Mouse (Mus musculus): ENCODE measurements around the gene Tha1. TPM values are rescaled to one million over a fixed set of nuclear protein-coding genes. Genes with fewer than 3 reads are reported as not detected.
"Not testable (repeated sequence)": the region's sequence is repeated elsewhere in the genome, so short reads cannot be mapped to it uniquely, and the experiment has no call there.

Gene Tha1
- total and polyA plus RNA-seq, 2 experiments from 2014 or later, result 2.9 to 8.2 TPM

DNA sequence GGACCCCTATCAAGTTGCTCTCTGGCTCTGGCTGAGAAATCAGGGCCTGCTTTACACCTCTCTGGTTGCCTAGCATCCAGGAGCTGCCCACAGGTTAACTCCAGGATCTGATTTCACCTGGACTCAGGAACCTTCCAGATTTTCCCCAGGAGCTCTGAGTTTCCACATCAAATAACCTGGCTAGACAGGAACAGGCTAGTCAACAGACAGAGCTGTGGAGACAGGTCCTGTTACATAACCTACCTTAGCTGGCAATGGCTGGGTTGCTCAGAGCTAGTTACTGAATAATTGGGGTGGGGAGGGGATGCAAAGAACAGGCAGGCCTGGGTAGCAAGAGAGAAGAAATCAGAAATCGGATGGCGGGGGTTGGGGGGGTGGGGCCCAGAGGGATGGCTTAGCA is 28.3 kb downstream of the Tha1 start:
- H3K9me3 ChIP-seq (ENCODE audit: low read length), result no peaks in the 10 kb centered on the region
- no peak for DNase-seq
- WGBS, result 72% methylated on average over 2 of the region's 2 CpGs

DNA sequence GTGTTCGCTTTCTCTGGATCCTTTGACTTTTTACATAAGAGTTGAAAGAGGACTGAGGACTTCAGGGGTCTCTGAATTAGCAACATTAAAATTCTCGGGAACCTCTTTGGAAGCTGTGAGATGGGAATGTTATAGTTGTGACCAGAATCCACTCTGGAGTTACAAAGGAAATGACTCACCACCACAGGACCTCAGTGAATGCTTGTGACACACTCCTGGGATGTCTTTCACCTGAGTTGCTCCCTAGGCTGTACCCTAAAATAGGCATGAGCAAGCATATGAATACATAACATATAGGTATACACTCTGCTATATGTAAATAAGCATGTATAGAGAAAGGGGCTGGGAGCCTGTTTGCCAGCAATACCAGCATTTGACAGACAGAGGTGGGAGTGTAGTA is 29.8 kb downstream of the Tha1 start:
- H3K9me3 ChIP-seq (ENCODE audit: low read length), result no peaks in the 10 kb centered on the region
- no peaks in the 10 kb centered on the region for H3K36me3 ChIP-seq (ENCODE audit: insufficient read depth)
- WGBS, result 86% methylated on average over 2 of the region's 2 CpGs
- H3K4me3 ChIP-seq (ENCODE audit: low read depth, low read length), result no peak overlapping the region
- no peak overlapping the region for H3K27ac ChIP-seq (ENCODE audit: low read depth, low read length)
- H3K9ac ChIP-seq, result no peak overlapping the region
- TF ChIP-seq CTCF (IDR thresholded peaks at IDR 0.05; ENCODE audit: low read depth), result no peak
- peaks cover 5% of the 10 kb centered on the region; the same call in 1 of the 2 replicates for H3K4me1 ChIP-seq (ENCODE audit: insufficient read depth)
- DNase-seq (no peak), ATAC-seq (no peak)
- H3K27me3 ChIP-seq (ENCODE audit: insufficient read depth, low read length), result no peaks in the 10 kb centered on the region
- H3K4me2 ChIP-seq (ENCODE audit: low read depth), result no peak overlapping the region

More for the DNA sequence above, 28.3 kb downstream of the Tha1 start:
- no peaks in the 10 kb centered on the region for H3K27me3 ChIP-seq (ENCODE audit: insufficient read depth, low read length)
- no peak for ATAC-seq
- H3K36me3 ChIP-seq (ENCODE audit: insufficient read depth), result no peaks in the 10 kb centered on the region
- no peak overlapping the region for H3K4me3 ChIP-seq (ENCODE audit: low read depth, low read length)
- no peak overlapping the region for H3K27ac ChIP-seq (ENCODE audit: low read depth, low read length)
- no peak for TF ChIP-seq CTCF (IDR thresholded peaks at IDR 0.05; ENCODE audit: low read depth)
- no peak overlapping the region for H3K4me2 ChIP-seq (ENCODE audit: low read depth)
- peaks cover 6% of the 10 kb centered on the region; the same call in 1 of the 2 replicates for H3K4me1 ChIP-seq (ENCODE audit: insufficient read depth)
- H3K9ac ChIP-seq, result no peak overlapping the region

DNA sequence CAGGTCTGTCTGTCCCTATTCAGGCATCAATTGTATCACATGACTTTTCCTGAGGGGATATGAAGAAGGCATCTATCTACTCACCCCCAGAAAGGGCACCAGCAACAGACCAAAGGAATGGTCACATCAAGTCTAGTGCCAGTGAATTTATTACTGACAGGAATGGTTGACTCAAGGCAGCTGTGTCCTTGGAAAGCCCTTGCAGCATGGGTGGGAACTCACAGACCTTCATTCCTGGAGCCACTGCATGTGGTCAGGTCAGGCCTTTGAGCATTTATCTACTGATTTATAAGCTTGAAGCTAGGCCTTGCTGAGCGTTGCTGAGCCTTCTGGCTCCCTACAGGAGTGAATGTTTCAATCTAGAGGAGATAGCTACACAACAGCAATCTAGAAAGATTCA is 32.4 kb downstream of the Tha1 start:
- Histone ChIP-seq H3K4me2 (ENCODE audit: low read depth) (no peak overlapping the region), H3K27ac (ENCODE audit: low read depth, low read length) (no peak overlapping the region), H3K36me3 (ENCODE audit: insufficient read depth) (no peaks in the 10 kb centered on the region), H3K9me3 (ENCODE audit: low read length) (no peaks in the 10 kb centered on the region), H3K9ac (no peak overlapping the region), H3K4me3 (ENCODE audit: low read depth, low read length) (no peak overlapping the region), H3K27me3 (ENCODE audit: insufficient read depth, low read length) (no peaks in the 10 kb centered on the region), H3K4me1 (ENCODE audit: insufficient read depth) (no peaks in the 10 kb centered on the region)
- 57% methylated on average over 1 of the region's 1 CpGs for WGBS
- no peak for TF ChIP-seq CTCF (IDR thresholded peaks at IDR 0.05; ENCODE audit: low read depth)
- DNase-seq (no peak), ATAC-seq (no peak)

DNA sequence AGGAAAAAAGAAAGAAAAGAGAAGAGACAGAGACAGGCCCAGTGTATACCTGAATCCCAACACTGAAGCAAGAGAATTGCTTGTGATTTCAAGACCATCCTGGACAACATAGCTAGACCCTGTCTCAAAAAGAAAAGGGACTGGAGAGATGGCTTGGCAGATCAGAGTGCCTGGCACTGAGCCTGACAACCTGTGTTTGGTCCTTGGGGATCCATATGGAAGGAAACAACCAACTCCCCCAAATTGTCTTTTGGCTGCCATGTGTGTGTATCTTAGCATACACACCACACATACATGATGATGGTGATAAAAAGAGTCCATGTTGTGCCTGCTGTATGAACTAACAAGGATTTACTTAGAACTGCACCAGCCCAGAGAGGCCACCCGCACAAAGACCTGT is 34.3 kb downstream of the Tha1 start:
- ATAC-seq (no peak), DNase-seq (no peak)
- no peaks in the 10 kb centered on the region for H3K4me1 ChIP-seq (ENCODE audit: insufficient read depth)
- no peak overlapping the region for H3K4me3 ChIP-seq (ENCODE audit: low read depth, low read length)
- H3K27ac ChIP-seq (ENCODE audit: low read depth, low read length), result no peak overlapping the region
- H3K4me2 ChIP-seq (ENCODE audit: low read depth), result no peak overlapping the region
- 68% methylated on average over 1 of the region's 1 CpGs for WGBS
- no peaks in the 10 kb centered on the region for H3K27me3 ChIP-seq (ENCODE audit: insufficient read depth, low read length)
- no peak for TF ChIP-seq CTCF (IDR thresholded peaks at IDR 0.05; ENCODE audit: low read depth)
- H3K9ac ChIP-seq, result no peak overlapping the region
- no peaks in the 10 kb centered on the region for H3K9me3 ChIP-seq (ENCODE audit: low read length)
- H3K36me3 ChIP-seq (ENCODE audit: insufficient read depth), result no peaks in the 10 kb centered on the region

DNA sequence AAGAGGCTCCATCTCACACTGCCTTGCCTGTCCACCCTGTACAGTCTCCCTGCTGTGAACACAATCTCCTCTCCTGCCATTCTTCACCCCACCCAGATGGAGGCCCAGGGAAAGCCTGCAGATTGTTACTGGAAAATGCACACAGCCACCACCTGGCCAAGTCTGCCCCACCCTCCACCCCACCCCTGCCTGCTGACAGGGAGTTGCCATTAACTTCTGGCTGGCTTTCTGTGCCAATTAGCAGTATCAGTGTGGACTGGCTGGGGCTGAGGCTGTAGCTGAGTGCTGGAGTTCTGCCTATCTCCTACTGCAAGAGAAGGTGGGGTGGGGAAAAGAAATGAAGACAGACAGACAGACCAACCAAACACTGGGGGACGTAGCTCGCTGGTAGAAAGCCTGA is 34.7 kb downstream of the Tha1 start:
- Histone ChIP-seq H3K36me3 (ENCODE audit: insufficient read depth) (no peaks in the 10 kb centered on the region), H3K4me2 (ENCODE audit: low read depth) (no peak overlapping the region), H3K27me3 (ENCODE audit: insufficient read depth, low read length) (no peaks in the 10 kb centered on the region), H3K4me3 (ENCODE audit: low read depth, low read length) (no peak overlapping the region), H3K9me3 (ENCODE audit: low read length) (no peaks in the 10 kb centered on the region), H3K4me1 (ENCODE audit: insufficient read depth) (no peaks in the 10 kb centered on the region), H3K9ac (no peak overlapping the region), H3K27ac (ENCODE audit: low read depth, low read length) (no peak overlapping the region)
- DNase-seq (no peak), ATAC-seq (no peak)
- no peak for TF ChIP-seq CTCF (IDR thresholded peaks at IDR 0.05; ENCODE audit: low read depth)
- WGBS, result 71% methylated on average over 2 of the region's 2 CpGs

DNA sequence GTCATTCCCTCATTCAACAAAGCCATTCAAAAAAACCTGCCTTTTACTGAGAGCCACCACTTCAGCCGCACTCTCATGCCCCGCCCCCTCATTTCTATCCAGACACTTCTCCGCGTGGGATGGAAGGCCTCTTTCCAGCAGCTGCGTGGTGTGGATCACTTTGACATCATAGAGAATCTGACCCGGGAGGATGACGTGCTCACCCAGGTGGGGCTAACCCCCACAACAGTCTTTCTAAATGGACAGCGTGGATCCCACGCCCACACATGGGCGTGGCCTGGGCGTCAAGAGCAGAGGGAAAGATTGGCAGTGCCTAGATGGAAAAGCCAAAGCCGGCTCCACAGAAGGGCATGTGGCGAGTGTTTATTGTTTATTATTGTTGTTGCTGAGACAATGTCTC is 37.0 kb downstream of the Tha1 start:
- TF ChIP-seq CTCF (IDR thresholded peaks at IDR 0.05; ENCODE audit: low read depth), result no peak
- no peak overlapping the region for H3K9ac ChIP-seq
- peak overlapping the region; percentile 16; the same call in 1 of the 2 replicates for H3K4me3 ChIP-seq (ENCODE audit: low read depth, low read length)

DNA sequence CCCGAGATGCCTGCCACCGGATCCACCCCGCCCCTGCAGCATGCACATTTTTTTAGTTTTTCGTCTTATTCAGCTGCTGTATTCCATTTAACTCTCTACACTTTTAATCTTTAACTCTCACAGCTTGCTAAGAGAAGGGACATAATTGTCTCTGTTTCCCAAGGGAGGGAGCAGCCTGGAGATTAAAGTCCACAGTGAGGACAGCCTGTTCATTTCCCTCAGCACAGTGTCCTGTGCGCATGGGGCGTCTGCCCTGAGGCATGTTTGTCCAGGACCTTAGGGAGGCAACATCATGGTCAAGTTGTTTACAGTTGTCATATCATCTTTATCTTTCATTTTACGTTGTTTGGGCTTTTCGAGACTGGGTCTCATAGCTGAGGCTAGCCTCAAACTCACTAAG is 39.2 kb downstream of the Tha1 start:
- Histone ChIP-seq H3K36me3 (ENCODE audit: insufficient read depth) (no peaks in the 10 kb centered on the region), H3K4me1 (ENCODE audit: insufficient read depth) (no peaks in the 10 kb centered on the region), H3K9me3 (ENCODE audit: low read length) (no peaks in the 10 kb centered on the region), H3K27me3 (ENCODE audit: insufficient read depth, low read length) (no peaks in the 10 kb centered on the region), H3K4me2 (ENCODE audit: low read depth) (no peak overlapping the region), H3K27ac (ENCODE audit: low read depth, low read length) (no peak overlapping the region), H3K9ac (no peak overlapping the region), H3K4me3 (ENCODE audit: low read depth, low read length) (no peak overlapping the region)
- no peak for ATAC-seq
- DNase-seq, result no peak
- 90% methylated on average over 8 of the region's 8 CpGs for WGBS
- TF ChIP-seq CTCF (IDR thresholded peaks at IDR 0.05; ENCODE audit: low read depth), result no peak

More for the DNA sequence above, 37.0 kb downstream of the Tha1 start:
- H3K4me2 ChIP-seq (ENCODE audit: low read depth), result peak overlapping the region; percentile 34
- H3K27ac ChIP-seq (ENCODE audit: low read depth, low read length), result no peak overlapping the region
- no peaks in the 10 kb centered on the region for H3K4me1 ChIP-seq (ENCODE audit: insufficient read depth)
- DNase-seq (peak; percentile 48), ATAC-seq (peak; percentile 16; the same call in 1 of the 2 replicates)
- H3K36me3 ChIP-seq (ENCODE audit: insufficient read depth), result no peaks in the 10 kb centered on the region
- WGBS, result 23% methylated on average over 13 of the region's 13 CpGs
- no peaks in the 10 kb centered on the region for H3K9me3 ChIP-seq (ENCODE audit: low read length)
- no peaks in the 10 kb centered on the region for H3K27me3 ChIP-seq (ENCODE audit: insufficient read depth, low read length)

DNA sequence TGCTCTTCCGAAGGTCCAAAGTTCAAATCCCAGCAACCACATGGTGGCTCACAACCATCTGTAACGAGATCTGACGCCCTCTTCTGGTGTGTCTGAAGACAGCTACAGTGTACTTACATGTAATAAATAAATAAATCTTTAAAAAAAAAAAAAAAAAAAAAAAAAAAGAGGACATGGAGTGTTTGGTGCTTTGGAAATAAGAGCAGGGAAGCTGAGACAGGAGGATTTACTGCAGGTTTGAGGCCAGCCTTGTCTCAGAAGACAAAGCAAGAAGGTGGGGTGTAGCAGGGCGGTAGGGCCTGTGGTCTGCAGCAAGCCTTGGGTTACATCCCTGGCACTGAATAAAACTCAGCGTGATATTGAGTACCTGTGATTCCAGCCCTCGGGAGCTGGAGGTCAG is 39.8 kb downstream of the Tha1 start:
- 87% methylated on average over 4 of the region's 6 CpGs for WGBS
- ATAC-seq, result not testable (repeated sequence)

More for the DNA sequence above, 39.8 kb downstream of the Tha1 start:
- H3K27ac ChIP-seq (ENCODE audit: low read depth, low read length); H3K36me3 ChIP-seq (ENCODE audit: insufficient read depth); H3K27me3 ChIP-seq (ENCODE audit: insufficient read depth, low read length); H3K9me3 ChIP-seq (ENCODE audit: low read length); H3K4me2 ChIP-seq (ENCODE audit: low read depth); H3K9ac ChIP-seq; H3K4me3 ChIP-seq (ENCODE audit: low read depth, low read length); DNase-seq; H3K4me1 ChIP-seq (ENCODE audit: insufficient read depth): not testable (repeated sequence)
